Mouse (Mus musculus): Measurements from ENCODE around the gene Trip12.
A peak's percentile ranks its signal among the peaks of the same experiment; 100 is the strongest.

Gene Trip12

DNA sequence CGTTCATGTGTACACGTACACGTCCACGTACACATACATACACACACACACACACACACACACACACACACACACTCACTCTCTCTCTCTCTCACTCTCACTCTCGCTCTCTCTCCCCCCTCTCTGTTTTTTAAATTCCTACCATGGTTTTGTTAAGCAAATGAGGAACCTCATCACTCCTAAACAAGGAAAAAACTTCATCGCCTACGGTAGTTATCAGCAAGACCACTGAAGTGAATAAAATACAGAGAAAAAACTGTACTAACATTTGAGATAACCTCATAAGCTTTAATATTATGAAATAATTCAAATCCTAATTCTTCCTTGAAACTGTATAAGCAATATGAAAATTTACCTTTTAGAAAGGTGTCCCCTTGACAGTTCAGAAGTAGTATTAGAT is 45.0 kb downstream of the Trip12 start:
- DNase-seq (ENCODE audit: low read depth), result no peak

DNA sequence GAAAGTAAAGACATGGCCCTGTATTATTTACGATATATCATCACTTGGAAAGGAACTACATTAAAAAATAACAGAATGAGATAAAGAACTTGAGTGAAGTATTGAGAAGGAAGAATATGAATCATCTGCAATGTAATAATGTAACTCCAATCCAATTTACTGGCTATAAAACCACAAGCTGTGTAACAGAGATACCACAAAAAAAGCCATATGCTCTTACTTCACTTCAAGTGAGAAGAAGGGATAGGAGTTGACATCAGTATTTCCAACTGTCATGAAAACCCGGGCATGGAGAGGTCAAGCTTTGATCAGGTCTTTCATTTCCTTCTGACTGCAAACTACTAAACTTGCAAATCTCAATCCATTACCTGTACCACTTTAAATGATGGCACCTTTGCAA is 48.9 kb downstream of the Trip12 start:
- no peak for DNase-seq (ENCODE audit: low read depth)

DNA sequence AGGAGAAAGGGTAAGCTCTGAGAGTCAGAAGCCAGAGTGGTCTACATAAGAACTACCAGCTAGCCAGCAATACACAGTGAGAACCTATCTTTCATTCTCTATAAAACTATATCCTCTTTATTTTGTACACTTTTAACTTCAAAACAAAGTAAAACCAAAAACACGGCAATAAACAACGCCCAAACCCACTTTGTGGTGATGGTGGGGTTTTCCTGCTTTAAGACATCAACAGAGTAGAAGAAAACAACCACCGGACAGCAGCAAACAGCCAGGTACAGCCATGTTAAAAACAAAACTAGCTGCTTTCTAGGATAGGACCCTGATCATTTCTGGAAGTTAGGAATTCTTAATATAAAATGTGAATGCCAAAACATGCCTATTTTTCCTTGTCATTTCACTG is 59.7 kb downstream of the Trip12 start:
- DNase-seq (ENCODE audit: low read depth), result no peak

DNA sequence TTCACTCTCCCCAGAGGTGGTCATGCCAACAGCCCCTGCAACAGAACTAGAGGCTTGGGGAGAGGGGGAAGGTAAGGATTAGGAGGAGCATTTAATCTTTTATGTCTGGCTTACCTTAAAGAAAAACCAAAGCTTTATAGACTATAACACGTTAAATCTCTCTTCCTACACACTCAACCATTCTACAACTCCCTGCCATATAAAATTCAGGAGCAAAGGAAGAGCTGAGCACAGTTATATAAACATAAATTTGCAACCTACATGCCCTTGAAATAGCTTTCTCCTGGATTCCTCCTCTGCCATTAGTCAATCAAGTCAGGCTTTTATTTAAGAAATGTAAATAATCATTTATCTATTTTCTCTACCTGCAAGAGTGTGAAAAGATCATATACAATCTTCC is 62.9 kb downstream of the Trip12 start:
- DNase-seq (ENCODE audit: low read depth), result no peak

DNA sequence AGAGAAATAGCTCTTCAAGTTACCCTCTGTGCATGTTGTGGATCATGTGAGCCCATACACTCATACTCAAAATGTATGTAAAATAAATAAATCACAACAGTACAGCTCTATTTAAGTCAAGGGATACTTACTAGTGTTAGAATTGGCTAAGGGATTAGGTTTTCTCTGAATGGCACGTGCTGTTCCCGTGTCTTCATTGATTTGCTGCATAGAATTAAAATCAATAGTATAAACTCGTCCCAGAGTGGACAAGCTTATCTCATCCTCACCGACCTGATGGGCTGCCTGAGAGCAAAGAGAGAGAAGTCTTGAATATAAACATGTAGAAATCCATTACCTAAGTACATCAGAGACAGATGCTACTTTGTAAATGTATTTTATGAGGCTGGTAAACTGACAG is 81.5 kb downstream of the Trip12 start:
- DNase-seq (ENCODE audit: low read depth), result no peak

DNA sequence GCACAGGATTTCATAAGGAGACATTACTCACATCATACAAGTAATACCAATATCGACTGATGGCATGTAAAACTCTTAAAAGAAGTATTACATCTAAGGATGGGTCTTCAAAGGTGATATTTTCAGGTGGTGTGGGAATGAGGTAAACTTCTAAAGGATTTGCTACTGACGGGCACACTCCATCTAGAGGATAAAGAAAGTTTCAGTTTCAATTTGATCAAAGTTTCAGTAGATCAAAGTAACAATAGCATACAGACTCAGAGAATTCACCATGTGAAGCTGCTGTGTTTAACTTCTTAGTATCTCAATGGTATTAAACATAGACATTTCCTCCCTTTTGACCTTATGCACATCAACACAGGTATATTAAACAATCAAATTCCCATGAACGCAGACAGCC is 98.2 kb downstream of the Trip12 start:
- DNase-seq (ENCODE audit: low read depth), result no peak

DNA sequence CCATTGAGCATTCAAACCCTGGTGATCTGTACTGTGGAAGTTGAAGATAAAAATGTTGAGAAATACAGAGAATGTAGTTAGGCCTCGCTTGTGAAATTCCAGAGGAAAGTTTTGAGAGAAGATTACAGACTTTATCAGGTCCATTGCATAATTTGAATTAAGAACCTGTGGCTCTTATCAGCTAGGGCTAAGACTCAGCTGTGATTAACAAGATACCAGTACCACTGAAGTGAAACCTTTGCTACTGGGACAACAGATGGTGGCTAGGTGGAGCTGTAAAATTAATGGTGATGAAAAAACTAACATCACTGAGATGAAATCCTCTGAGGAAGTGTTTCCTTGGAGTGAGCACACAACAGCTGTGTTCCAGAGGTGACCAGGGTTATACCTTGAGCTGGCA is 100.2 kb downstream of the Trip12 start:
- no peak for DNase-seq (ENCODE audit: low read depth)

DNA sequence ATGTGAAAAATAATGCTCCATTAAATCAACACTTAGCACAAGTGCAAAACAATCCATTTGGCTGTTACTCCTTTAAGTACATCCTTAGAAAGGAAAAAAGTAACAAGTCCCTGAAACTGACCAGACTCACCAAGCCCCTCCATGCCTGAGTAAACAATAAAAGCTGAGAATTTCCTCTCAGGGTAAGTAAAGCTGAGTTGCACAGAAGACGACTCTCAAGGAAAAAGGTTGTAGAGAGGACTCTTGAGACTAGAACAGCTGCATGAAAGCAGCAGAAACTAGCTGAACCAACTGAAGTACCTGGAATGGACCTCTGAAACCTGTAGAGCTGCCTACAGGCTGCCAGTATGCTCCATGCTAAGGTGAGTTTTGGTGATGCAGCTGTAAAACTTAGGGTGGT is 103.2 kb downstream of the Trip12 start:
- no peak for DNase-seq (ENCODE audit: low read depth)

DNA sequence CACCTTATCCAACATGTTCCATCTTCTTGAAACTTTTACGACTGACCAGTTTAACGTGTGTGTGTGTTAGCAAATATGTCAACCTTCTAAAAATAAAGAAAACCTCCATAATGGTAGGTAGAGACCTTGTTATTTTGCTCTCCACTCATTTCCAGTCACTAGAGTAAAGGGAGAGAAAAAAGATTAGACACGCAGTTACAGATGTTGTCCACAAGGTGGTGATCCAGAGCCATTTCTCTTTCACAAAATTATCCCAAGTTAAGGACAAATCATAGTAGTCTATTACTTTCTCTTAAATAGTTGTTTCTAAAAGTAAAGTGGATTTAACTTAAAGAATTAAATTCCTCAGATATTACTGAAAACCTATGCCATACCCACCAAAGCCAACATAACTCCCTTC is 106.5 kb downstream of the Trip12 start:
- DNase-seq (ENCODE audit: low read depth), result peak; percentile 14

DNA sequence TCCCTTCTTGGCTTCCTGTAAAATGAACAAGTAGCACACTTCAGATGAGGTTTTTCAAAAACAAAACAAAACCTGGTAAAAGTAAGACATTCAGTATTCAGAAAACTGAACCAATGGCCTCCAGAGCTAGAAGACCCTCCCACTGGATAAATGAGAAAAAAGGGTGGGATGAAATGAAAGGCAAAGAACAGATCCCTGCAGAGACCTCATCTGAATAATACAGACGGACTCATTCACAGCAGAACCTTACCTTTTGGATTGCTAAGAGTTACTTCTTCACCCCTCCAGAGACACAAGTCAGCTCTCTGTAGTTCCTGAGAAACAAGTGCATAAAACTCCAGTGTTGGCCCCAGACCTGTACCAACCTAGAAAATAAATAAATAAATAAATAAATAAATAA is 108.6 kb downstream of the Trip12 start:
- no peak for DNase-seq (ENCODE audit: low read depth)

DNA sequence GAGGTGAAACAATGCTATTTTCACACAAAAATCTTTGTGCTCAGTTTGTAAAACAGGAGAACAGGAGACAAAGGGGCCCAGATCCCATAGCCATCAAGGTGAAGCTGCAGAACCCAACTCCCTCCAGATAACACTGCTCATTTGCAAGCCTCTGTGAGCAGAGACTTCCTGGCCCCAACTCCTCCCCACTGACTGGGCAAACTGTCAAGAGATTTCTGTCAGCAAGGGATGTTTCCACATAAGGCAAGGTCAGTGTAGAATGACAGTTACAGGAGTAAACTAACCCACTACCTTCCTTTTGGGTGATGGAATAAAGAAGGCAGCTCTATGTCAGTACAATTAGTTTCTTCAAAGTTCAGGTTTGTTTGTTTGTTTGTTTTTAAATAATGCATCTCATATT is 117.5 kb downstream of the Trip12 start:
- no peak for DNase-seq (ENCODE audit: low read depth)

DNA sequence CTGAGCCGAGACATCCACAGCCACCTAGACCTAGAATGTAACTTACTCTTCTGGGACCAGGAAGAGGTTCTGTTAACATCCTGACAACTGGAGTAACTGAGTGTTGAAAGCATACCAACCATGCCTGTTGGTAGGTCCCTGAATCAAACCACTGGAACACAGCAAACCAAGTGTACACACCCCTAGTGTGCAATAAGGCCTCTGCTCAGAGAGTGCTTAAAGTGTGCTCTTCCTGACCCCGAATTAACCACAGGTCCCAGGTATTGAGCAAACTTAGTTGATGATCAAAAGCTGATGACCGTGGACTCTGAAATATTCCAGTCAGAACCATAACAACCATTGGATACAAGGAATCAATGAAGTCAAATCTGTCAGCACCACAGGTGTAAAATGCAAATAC is 117.9 kb downstream of the Trip12 start:
- DNase-seq (ENCODE audit: low read depth), result no peak

DNA sequence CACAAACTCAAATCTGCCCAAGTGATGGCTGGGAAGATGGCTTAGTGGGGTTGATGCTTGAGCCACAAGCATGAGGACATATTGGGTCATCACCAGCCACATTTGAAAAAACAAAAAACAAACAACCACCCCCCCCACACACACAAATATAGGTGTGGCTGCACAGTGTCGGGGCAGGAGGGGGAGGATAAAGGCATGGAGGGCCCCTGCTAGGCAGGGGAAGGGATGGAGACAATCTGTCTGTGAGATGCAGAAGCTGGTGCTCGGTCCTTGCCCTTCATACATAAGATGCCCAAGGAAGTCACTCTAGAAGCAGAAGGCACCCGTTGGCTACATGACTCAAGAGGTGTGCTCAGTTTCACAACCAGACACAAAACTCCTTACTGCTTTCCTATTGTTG is 118.4 kb downstream of the Trip12 start:
- no peak for DNase-seq (ENCODE audit: low read depth)

DNA sequence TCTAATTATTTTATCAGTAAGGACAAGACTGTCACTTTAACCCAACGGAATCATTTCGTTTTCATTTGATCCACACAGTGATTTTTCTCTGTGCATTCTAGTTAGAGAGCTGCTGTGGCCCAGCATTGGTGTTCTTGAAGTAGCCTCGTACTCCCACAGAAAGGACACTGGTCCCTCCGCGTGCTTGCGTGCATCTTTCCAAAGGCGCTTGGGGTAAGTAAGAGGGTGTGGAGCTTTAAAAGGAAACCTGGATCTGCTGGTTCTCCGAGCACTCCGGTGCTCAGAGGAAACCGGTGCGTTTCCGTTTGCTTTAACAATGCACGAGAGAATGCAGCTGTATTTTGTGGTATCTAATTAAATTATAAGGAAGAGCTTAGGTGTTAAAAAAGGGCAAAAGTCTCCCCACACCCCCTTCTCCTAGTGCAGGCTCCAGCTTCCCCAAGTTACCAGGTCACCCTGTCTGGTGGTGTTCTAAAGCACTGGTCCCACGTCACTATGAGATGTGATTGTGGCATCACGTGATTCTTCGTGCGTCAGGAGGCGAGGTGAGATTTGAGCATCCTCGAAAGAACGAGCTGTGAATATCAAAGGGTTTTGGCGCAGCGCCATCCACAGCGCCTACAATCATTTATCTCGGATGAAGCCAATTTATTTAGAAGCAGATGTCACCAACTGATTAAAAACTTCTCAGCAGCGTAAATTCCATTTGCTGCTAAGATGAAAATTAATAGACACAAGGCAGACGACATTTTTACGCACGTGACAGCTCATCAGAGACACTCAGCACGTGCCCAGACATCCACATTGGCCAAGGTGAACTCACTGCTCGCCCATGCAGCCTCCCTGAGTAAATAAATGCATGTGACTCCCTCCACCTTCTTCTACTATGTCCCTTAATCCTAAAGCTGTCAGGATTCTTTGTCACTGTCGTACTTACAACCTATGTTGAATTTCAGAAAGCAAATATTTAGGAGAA is 130.2 kb downstream of the Trip12 start:
- DNase-seq (ENCODE audit: low read depth), result no peak

DNA sequence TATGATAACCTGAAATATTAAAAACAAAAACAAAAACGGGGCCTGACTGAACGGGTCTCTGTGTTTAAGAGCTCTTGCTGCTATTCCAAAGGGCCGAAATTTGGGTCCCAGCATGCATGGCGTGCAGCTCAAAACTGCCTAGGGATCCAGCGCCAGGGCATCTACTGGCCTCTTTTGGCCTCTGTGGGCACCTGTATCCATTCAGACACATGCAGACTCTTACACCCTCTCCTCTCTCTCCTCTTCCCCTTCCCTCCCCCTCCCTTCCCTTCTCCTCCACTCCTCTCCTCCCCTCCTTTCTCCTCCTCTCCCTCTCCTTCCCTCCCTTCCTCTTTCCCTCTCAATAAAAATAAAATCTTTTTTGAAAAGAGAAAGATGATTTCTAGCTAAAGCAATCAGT is 130.9 kb downstream of the Trip12 start:
- DNase-seq (ENCODE audit: low read depth), result no peak

DNA sequence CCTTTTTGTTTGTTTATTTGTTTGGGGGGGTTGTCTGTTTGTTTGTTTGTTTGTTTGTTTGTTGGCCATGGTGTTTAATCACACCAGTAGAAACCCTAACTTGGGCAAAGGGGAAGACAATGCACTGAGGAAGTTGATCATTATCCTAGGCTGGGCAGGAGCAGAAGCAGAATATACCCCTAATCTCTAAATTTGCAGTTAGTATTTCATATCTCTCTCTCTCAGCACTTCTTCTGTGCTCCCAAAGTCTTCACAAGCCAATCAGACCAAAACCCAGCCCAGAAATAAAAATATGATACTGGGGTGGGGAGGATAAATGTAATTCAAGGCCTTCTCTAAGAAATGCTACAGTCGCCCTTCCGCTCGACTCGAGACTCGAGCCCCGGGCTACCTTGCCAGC is 140.1 kb downstream of the Trip12 start:
- DNase-seq (ENCODE audit: low read depth), result no peak

DNA sequence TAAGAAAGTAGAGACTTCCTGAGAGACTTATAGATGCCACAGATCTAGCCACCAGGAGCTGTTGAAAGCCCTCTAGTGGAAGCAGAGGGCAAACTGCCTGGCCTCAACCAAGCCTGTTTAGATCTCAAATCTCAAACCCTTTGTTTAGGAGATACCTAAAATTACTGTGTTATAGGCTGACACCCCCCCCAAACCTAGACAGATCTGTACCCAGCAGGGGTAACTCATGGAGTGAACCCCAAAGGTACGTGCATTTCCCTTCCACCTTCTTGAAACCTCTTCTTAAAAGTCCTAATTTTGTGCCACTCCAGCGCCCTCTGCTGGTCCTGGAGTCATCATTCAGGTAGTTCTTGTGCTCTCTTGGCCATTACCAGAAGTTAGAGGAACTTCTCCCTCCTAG is 143.2 kb downstream of the Trip12 start:
- DNase-seq (ENCODE audit: low read depth), result no peak

DNA sequence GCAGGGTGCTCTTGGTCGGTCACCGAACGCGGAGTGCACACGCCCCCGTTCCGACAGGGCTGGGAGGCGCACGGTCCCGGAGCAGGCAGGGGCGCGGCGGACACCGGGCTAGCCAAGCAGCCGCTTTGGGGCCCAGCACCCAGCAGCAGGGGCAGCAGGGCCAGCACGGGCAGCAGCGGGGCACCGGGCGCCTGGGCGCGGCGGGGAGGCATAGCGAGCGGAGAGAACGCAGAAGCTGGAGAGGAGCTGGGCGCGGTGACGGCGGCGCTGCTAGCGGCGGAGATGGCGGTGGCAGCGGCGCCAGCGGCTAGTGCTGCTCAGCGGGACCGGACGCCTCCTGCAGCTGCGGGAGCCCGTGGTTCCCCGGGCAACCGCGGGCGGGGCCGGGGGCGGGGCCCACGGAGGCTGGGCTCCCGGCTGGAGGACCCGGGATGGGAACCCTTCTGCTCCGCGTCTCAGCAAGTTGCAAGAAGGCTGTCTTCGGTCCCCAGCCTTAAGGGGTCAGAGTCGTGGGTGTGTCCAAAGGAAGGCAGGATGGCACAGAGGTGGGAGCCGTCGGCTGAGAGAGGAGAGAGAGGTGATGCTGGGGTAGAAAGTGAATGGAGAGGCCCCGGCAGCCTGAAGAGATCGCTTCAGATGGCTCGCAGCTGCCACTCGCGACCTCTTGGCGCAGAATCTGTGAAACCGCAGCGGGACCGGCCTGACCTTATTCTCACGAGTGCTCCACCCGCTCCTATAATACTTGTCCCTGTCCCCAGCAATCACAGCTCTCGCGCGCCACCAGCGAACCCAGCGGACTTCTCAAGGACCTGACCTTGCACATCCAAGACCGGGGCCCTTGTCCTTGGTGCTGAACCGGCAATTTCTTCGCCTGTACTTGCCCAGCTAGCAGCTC is 144.6 kb downstream of the Trip12 start, which contains the start of gene Dner:
Gene Dner, minus strand, starts transcription at position 705 of the 895 bp plus-strand sequence.
- peak; percentile 33 for DNase-seq (ENCODE audit: low read depth)

DNA sequence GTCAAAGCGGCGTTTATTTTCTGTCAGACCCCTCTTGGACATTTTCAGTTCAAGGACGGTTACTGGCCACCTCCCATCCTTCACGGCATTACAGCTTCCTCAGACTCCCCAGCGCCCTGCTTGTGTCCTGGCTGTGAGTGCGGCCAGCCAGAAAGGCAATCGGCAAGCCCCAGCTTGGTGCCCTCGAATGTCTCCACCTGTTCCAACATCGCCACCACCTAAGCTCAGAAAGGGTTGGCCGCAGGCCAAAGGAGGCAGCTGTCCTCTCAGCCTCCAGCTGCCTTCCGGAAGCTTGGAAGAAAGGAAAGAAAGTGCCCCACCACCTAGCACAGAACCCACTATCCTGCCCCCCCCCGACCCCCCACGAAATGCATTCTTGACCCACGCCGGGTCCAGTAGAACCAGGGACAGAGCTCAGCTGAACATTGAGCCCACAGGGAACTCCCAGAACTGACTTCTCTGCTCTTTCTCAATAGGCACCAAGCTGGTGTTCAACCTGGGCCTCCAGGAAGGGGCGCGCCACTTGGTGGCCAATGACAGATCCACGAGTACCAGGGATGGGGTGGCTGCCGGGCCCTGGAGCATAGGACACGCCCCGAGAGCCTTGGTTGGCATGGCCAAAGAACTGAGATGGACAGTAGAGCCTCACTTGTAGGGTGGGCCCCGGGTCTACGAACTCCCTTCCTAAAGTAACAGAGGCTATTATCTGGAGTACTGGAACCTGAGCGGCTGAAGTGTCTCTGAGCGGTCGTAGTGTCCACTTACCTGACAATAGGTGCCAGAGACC is 145.4 kb downstream of the Trip12 start:
- no peak for DNase-seq (ENCODE audit: low read depth)

DNA sequence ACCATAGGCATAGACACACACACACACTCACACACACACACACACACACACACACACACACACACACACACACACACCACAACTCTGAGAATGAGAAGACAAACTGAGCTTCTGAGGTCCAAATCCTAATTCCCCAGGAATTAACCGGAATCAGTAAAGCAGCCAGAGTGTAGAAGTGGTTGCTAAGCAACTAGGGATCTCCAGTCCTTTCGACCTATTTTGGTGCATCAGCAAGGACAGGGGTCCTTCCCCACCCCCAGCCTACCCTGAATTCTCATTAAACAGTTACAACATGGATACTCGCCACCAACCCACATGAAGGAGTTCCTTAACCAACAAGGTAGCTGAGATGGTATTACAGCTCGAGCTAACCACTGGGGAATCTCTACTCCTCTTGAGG is 162.4 kb downstream of the Trip12 start:
- DNase-seq (ENCODE audit: low read depth), result no peak

Data from fibroblast of lung, adult 2 months (primary cell).